Mouse (Mus musculus) liver, embryonic 14.5 days (tissue): Measurements from ENCODE around the gene Rbl2.

ENCODE experiments used
- CTCF ChIP-seq: IDR thresholded peaks from 2 replicates; pipeline ENCODE4 v1.5.1; 2016; ENCODE audit warnings: antibody characterized with exemption, low read depth, control low read depth
- EP300 ChIP-seq: IDR thresholded peaks from 2 replicates; pipeline ENCODE4 v1.6.1; 2016; ENCODE audit warnings: antibody characterized with exemption, low read depth

GRCm38 (mm10) chr8:91038637-91039036, 31.2 kb upstream of the Rbl2 start:
- TF ChIP-seq CTCF (no peak), EP300 (no peak)
